ENCODE assay signal across 11 mouse cellular contexts in genomic region chr1:118649933-118650770, GRCm38 (mm10). TPM values are rescaled to one million over a fixed set of nuclear protein-coding genes. Genes with fewer than 3 reads are reported as not detected.
A peak's percentile ranks its signal among the peaks of the same experiment; 100 is the strongest.
DNase-seq lines count a peak whose midpoint lies in the region; ATAC-seq and TF ChIP-seq lines count a peak whose summit lies in the region.
"Had no signal": no experiment of that assay in that cellular context is flagged by ENCODE, and none has a peak within 500 bp of the region (broad histone marks: within the 10 kb centered on the region; RNA-seq: fewer than 3 reads in every experiment).

No protein-coding gene starts in this region.

- H3K9me3 ChIP-seq in E14TG2a.4 (ENCODE audit: low read length): no peaks in the 10 kb centered on the region
- no peaks in the 10 kb centered on the region for H3K9me3 ChIP-seq in intestine, embryonic 14.5 days (ENCODE audit: control insufficient read depth, low read length)
- no peaks in the 10 kb centered on the region for H3K9me3 ChIP-seq in lung, embryonic 14.5 days (ENCODE audit: low read depth, low read length)
- H3K9me3 ChIP-seq: hindbrain, embryonic 13.5 days had no signal

- H3K27ac ChIP-seq in intestine, embryonic 14.5 days (ENCODE audit: low read depth): peak overlapping the region; percentile 47; the same call in 1 of the 2 replicates
- peak overlapping the region; percentile 30; the same call in 1 of the 2 replicates for H3K27ac ChIP-seq in lung, embryonic 14.5 days (ENCODE audit: low read depth)
- H3K27ac ChIP-seq in thymus, adult 2 months (ENCODE audit: control insufficient read depth, insufficient read depth, low read length): no peak overlapping the region
- H3K27ac ChIP-seq: hindbrain, embryonic 13.5 days; liver, embryonic 14.5 days had no signal

- peaks cover 72% of the 10 kb centered on the region for H3K36me3 ChIP-seq in E14TG2a.4 (ENCODE audit: insufficient read depth, low read length)
- H3K36me3 ChIP-seq in intestine, embryonic 14.5 days (ENCODE audit: control insufficient read depth, insufficient read depth, low read length): no peaks in the 10 kb centered on the region
- no peaks in the 10 kb centered on the region for H3K36me3 ChIP-seq in lung, embryonic 14.5 days (ENCODE audit: insufficient read depth)
- no peaks in the 10 kb centered on the region for H3K36me3 ChIP-seq in thymus, adult 2 months (ENCODE audit: control insufficient read depth, insufficient read depth, low read length)
- H3K36me3 ChIP-seq: hindbrain, embryonic 13.5 days had no signal

- no peaks in the 10 kb centered on the region for H3K27me3 ChIP-seq in E14TG2a.4 (ENCODE audit: insufficient read depth, low read length)
- no peaks in the 10 kb centered on the region for H3K27me3 ChIP-seq in intestine, embryonic 14.5 days (replicated peaks; ENCODE audit: control insufficient read depth, insufficient read depth, low read length)
- H3K27me3 ChIP-seq in lung, embryonic 14.5 days (ENCODE audit: insufficient read depth, low read length): no peaks in the 10 kb centered on the region
- no peaks in the 10 kb centered on the region for H3K27me3 ChIP-seq in thymus, adult 2 months (ENCODE audit: control insufficient read depth, insufficient read depth, low read length)
- H3K27me3 ChIP-seq: CH12.LX; hindbrain, embryonic 13.5 days had no signal

- 59% methylated on average over 9 of the region's 9 CpGs for WGBS in intestine, embryonic 14.5 days
- WGBS in lung, embryonic 14.5 days: 61% methylated on average over 9 of the region's 9 CpGs
- WGBS in thymus, adult 2 months: 89% methylated on average over 9 of the region's 9 CpGs

- TF ChIP-seq CTCF in E14TG2a.4 (conservative IDR thresholded peaks at IDR 0.05; ENCODE audit: low read length): no peak
- no peak for TF ChIP-seq CTCF in lung, embryonic 14.5 days (IDR thresholded peaks at IDR 0.05; ENCODE audit: low read depth)
- no peak for TF ChIP-seq CTCF in thymus, adult 2 months (IDR thresholded peaks at IDR 0.05; ENCODE audit: borderline replicate concordance, control insufficient read depth, extremely low read depth, insufficient read depth, low read length, poor library complexity)

- peak; percentile 70 for ATAC-seq in intestine, embryonic 14.5 days (replicated peaks; ENCODE audit: low FRiP score, low TSS enrichment, low read depth)
- ATAC-seq in lung, embryonic 14.5 days (ENCODE audit: insufficient read depth): peak; percentile 72

- peak; percentile 30 for DNase-seq in gastrocnemius, postnatal 25 days
- no peak for DNase-seq in gastrocnemius, postnatal 4 days (ENCODE audit: low spot score in 2 of 2)
- no peak for DNase-seq in intestine, embryonic 14.5 days (ENCODE audit: low spot score)
- peak; percentile 52 for DNase-seq in lung, embryonic 14.5 days
- DNase-seq in thymus, postnatal 36 days: no peak
- no peak for DNase-seq in thymus, adult 2 months
- DNase-seq in cerebellum, adult 9-11 months: no peak

- peak overlapping the region; percentile 65 for H3K4me3 ChIP-seq in E14TG2a.4 (replicated peaks; ENCODE audit: low read length)
- no peak overlapping the region for H3K4me3 ChIP-seq in intestine, embryonic 14.5 days (ENCODE audit: low read depth, low read length)
- no peak overlapping the region for H3K4me3 ChIP-seq in lung, embryonic 14.5 days (ENCODE audit: low read depth, low read length)
- H3K4me3 ChIP-seq in thymus, adult 2 months (ENCODE audit: control insufficient read depth, insufficient read depth, low read length): no peak overlapping the region
- H3K4me3 ChIP-seq: hindbrain, embryonic 13.5 days had no signal

- H3K4me2 ChIP-seq in intestine, embryonic 14.5 days (ENCODE audit: low read length): no peak overlapping the region
- H3K4me2 ChIP-seq in lung, embryonic 14.5 days: no peak overlapping the region
- H3K4me2 ChIP-seq: hindbrain, embryonic 13.5 days had no signal

- no peak overlapping the region for H3K9ac ChIP-seq in intestine, embryonic 14.5 days (ENCODE audit: low read length)
- H3K9ac ChIP-seq in lung, embryonic 14.5 days: no peak overlapping the region
- H3K9ac ChIP-seq: hindbrain, embryonic 13.5 days; liver, embryonic 14.5 days had no signal

- no peak for TF ChIP-seq POLR2A in thymus, adult 2 months (IDR thresholded peaks at IDR 0.05; ENCODE audit: control insufficient read depth, extremely low read depth, insufficient read depth, low read length, poor library complexity)

- peaks cover 95% of the 10 kb centered on the region for H3K4me1 ChIP-seq in E14TG2a.4 (replicated peaks; ENCODE audit: low read depth, low read length)
- peaks cover 14% of the 10 kb centered on the region for H3K4me1 ChIP-seq in intestine, embryonic 14.5 days (replicated peaks; ENCODE audit: control insufficient read depth, insufficient read depth, low read length)
- H3K4me1 ChIP-seq in lung, embryonic 14.5 days (ENCODE audit: insufficient read depth): 0 out of 2 replicates have a peak, but pooled peaks cover 8% of the 10 kb centered on the region
- H3K4me1 ChIP-seq in thymus, adult 2 months (replicated peaks; ENCODE audit: control insufficient read depth, insufficient read depth, low read length): no peaks in the 10 kb centered on the region

RNA-seq across cellular contexts. Expression of gene Tfcp2l1, which starts 22.4 kb away (rescaled TPM):
- 1 to 10 TPM in 1 of 2 experiments, under 1 TPM in 1; 0.48 to 1.8 TPM for total RNA-seq in gastrocnemius, postnatal 25 days (2021)
- under 1 TPM; 0.23 to 0.37 TPM for total RNA-seq in gastrocnemius, postnatal 4 days (2021)
- 2.1 and 2.2 TPM in 2 replicates for polyA plus RNA-seq in intestine, embryonic 14.5 days (2014; fragmentation: Nextera tagmentation; extraction: Ambion mirVana)
- 0.74 and 1.4 TPM in 2 replicates for polyA plus RNA-seq in lung, embryonic 14.5 days (2014; fragmentation: Nextera tagmentation; extraction: Ambion mirVana)
- polyA plus RNA-seq in thymus, adult 2 months (2012; rRNA removed): 1.5 and 3.1 TPM in 2 replicates

Comparison
In these comparisons a context has a peak if more than half of its experiments do, and no peak if none do; other contexts are left out.
1. DNase-seq: peak in gastrocnemius, postnatal 25 days (single experiment) and lung, embryonic 14.5 days (single experiment); none in gastrocnemius, postnatal 4 days (0 of 2), intestine, embryonic 14.5 days (single experiment), thymus, postnatal 36 days (0 of 2), thymus, adult 2 months (single experiment) and cerebellum, adult 9-11 months (single experiment).